Mouse (Mus musculus) midbrain, embryonic 16.5 days (tissue): ENCODE data around the gene 1700012P22Rik. TPM values are rescaled to one million over a fixed set of nuclear protein-coding genes. Genes with fewer than 3 reads are reported as not detected.

Source experiments
- ATAC-seq: fragments of 200-750 bp; cut with Nextera tagmentation; 2 replicates; pipeline ENCODE4 v1.8.0; 2017; ENCODE audit warnings: moderate TSS enrichment
- H3K27ac ChIP-seq: fragments of 300-500 bp; sonication (generic); 2 replicates; pipeline ENCODE4 v1.5.1; 2014; ENCODE audit warnings: mild to moderate bottlenecking, low read length, mixed read lengths
- H3K27me3 ChIP-seq: fragments of 300-500 bp; sonication (generic); 2 replicates; pipeline ENCODE4 v1.6.1; 2014; ENCODE audit warnings: low read depth, low read length, mixed read lengths; ENCODE audit not compliant: control insufficient read depth, insufficient read depth
- H3K36me3 ChIP-seq: fragments of 300-500 bp; sonication (generic); 2 replicates; pipeline ENCODE4 v1.6.1; 2014; ENCODE audit warnings: mild to moderate bottlenecking, low read length, moderate library complexity, mixed read lengths; ENCODE audit not compliant: control insufficient read depth, insufficient read depth
- H3K4me1 ChIP-seq: fragments of 300-500 bp; sonication (generic); 2 replicates; pipeline ENCODE4 v1.6.1; 2014; ENCODE audit warnings: mild to moderate bottlenecking, low read length, mixed read lengths; ENCODE audit not compliant: control insufficient read depth, insufficient read depth
- H3K4me2 ChIP-seq: fragments of 300-500 bp; sonication (generic); 2 replicates; pipeline ENCODE4 v1.6.1; 2014; ENCODE audit warnings: mild to moderate bottlenecking, low read length, mixed read lengths
- H3K4me3 ChIP-seq: fragments of 300-500 bp; sonication (generic); 2 replicates; pipeline ENCODE4 v1.5.1; 2014; ENCODE audit warnings: low read depth, mild to moderate bottlenecking, low read length, moderate library complexity, mixed read lengths
- H3K9ac ChIP-seq: fragments of 300-500 bp; sonication (generic); 2 replicates; pipeline ENCODE4 v1.6.1; 2014; ENCODE audit warnings: low read depth, low read length, mixed read lengths
- H3K9me3 ChIP-seq: fragments of 300-500 bp; sonication (generic); replicated peaks from 2 replicates; pipeline ENCODE4 v1.6.1; 2014; ENCODE audit warnings: mild to moderate bottlenecking, low read length, mixed read lengths; ENCODE audit not compliant: control insufficient read depth, poor library complexity, severe bottlenecking
- WGBS: fragments of 180-500 bp; shearing (Covaris S2); extraction: QIAGEN DNeasy Blood & Tissue Kit; methylation state at CpG from one replicate; pipeline ENCODE4 v1.1.7; 2014; 5-methylcytosine and 5-hydroxymethylcytosine counted together
- polyA plus RNA-seq: library from polyadenylated mRNA; unstranded; fragments of >200 nt; fragmentation: Nextera tagmentation; extraction: Ambion mirVana; gene quantifications from 2 replicates; pipeline ENCODE4 v1.2.1, GENCODE M21; 2015

The 1700012P22Rik gene
- polyA plus RNA-seq, 1 experiment from 2014 or later, result 0.38 TPM

DNA sequence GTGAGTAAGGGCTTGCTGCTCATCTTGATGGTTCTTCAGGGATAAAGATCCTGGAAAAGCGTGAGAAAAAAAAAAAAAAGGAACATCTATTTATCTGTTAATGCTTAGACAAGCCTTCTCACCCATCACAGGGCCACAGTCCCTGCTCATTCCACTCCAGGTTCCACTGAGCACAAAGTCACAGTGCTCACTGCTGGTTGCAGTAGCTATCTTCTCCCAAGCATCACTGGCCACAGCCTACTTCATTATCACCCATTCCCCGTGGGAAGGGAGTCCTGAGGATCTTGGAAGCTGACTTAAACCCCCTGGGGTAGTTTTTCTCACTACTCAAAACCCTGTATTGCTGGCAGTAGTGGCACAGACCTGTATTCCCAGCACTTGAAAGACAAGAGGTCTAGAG, 60.7 kb downstream of the 1700012P22Rik start, which contains the start of gene Pramef20:
TSS of gene Pramef20 (minus strand) at position 23 of the 400 bp plus-strand sequence.
- Histone ChIP-seq H3K4me1 (no peaks in the 10 kb centered on the region), H3K4me3 (no peak within 1 kb of the TSS), H3K36me3 (no peaks in the 10 kb centered on the region), H3K27me3 (no peaks in the 10 kb centered on the region), H3K27ac (no peak within 1 kb of the TSS), H3K9ac (no peak within 1 kb of the TSS), H3K4me2 (no peak within 1 kb of the TSS), H3K9me3 (peaks cover 31% of the 10 kb centered on the region; the same call in 1 of the 2 replicates)
- no peak for ATAC-seq
- WGBS, result 41% methylated on average over 2 of the region's 2 CpGs

Other genes starting within 250 kb of the 1700012P22Rik start
- not detected in 2 replicates for gene Oog2, start 248.1 kb downstream of the 1700012P22Rik start, polyA plus RNA-seq
- gene C87977, start 225.5 kb downstream of the 1700012P22Rik start, polyA plus RNA-seq, result not detected in 2 replicates
- gene Pramel5, start 158.3 kb downstream of the 1700012P22Rik start, polyA plus RNA-seq, result not detected in 2 replicates
- gene Gm13128, start 108.5 kb downstream of the 1700012P22Rik start, polyA plus RNA-seq, result not detected in 2 replicates
- not detected in 2 replicates for gene Gm13119, start 80.8 kb downstream of the 1700012P22Rik start, polyA plus RNA-seq
- gene Pramef20, start 60.8 kb downstream of the 1700012P22Rik start, polyA plus RNA-seq, result not detected in 2 replicates
- gene Pramef12, start 30.3 kb downstream of the 1700012P22Rik start, polyA plus RNA-seq, result not detected in 2 replicates
- not detected in 2 replicates for gene Gm9944, start 14.5 kb upstream of the 1700012P22Rik start, polyA plus RNA-seq
- gene Aadacl3, start 25.0 kb upstream of the 1700012P22Rik start, polyA plus RNA-seq, result not detected in 2 replicates
- gene 9430007A20Rik, start 81.0 kb upstream of the 1700012P22Rik start, polyA plus RNA-seq, result not detected in 2 replicates
- not detected in 2 replicates for gene Gm13124, start 126.4 kb upstream of the 1700012P22Rik start, polyA plus RNA-seq
- not detected in 2 replicates for gene Aadacl4, start 174.9 kb upstream of the 1700012P22Rik start, polyA plus RNA-seq
- not detected in 2 replicates for gene Gm436, start 247.6 kb upstream of the 1700012P22Rik start, polyA plus RNA-seq